Mouse (Mus musculus) adipose tissue, adult 10 weeks (tissue): Measurements from ENCODE around the gene Rdh16f2. TPM values are rescaled to one million over a fixed set of nuclear protein-coding genes. Genes with fewer than 3 reads are reported as not detected.

ENCODE experiments used
- polyA plus RNA-seq: library from polyadenylated mRNA; stranded (reverse); fragments of 350-450 nt; fragmentation: Illumina TruSeq; extraction: RNeasy Lipid Tissue Mini Kit (QIAGEN cat#74804); gene quantifications from one replicate; pipeline ENCODE4 v1.2.3, GENCODE M21; 2014; ENCODE audit warnings: low read depth, low replicate concordance

Gene Rdh16f2
- not detected for polyA plus RNA-seq

DNA sequence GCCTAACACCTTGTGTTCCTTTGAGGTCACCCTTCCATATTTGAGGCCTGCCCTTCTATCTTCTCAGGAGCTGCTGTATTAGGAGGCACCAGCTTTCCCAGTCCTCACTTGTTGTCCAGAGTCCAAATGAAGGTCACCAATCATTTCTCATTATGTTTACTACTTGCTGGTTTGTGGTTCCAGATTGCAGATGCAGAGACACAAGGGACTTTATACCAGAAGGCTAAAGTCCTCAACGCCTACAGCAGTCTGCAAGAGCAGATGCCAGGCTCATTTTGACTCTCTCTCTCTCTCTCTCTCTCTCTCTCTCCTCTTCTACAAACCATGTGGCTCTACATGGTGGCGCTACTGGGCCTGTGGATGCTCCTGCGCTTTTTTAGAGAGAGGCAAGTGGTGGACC lies at the start of gene Rdh16f2:
Rdh16f2 (plus strand) TSS at position 243 of the 400 bp plus-strand sequence.

DNA sequence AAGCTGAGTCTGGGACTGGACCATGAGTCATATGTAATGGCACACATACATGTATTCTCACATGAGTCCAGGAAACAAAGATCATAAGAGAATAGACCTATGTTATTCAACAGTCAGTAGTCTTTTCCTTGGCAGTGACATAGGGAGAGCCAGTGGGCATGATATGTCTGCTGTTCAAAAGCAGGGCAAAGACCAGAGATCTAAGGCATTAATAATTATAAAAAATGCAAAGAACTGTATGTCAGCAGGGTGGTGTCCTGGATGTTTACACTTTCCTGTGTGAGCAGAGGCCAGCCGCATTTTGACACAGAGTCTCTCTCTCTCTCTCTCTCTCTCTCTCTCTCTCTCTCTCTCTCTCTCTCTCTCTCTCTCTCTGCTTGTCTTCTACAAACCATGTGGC lies 16.6 kb upstream of the Rdh16f2 start, which contains the start of gene Rdh19:
Rdh19 (plus strand) TSS at position 301 of the 400 bp plus-strand sequence.

GRCm38 (mm10) chr10:127888605-127889004 lies 22.3 kb downstream of the Rdh16f2 start, which contains the start of gene Rdh7:
TSS of gene Rdh7 (minus strand) at chr10:127888817.

GRCm38 (mm10) chr10:127898218-127898617 lies 31.9 kb downstream of the Rdh16f2 start, which contains the start of gene Sdr9c7:
TSS of gene Sdr9c7 (plus strand) at chr10:127898518.

Other genes with a start within 250 kb of the Rdh16f2 start
- gene Lrp1, start 245.3 kb upstream of the Rdh16f2 start, polyA plus RNA-seq, result 188 TPM
- 62.2 TPM for gene Stat6, start 223.5 kb upstream of the Rdh16f2 start, polyA plus RNA-seq
- gene Nemp1, start 199.6 kb upstream of the Rdh16f2 start, polyA plus RNA-seq, result 9.3 TPM
- 29.3 TPM for gene Nab2, start 197.9 kb upstream of the Rdh16f2 start, polyA plus RNA-seq
- gene Myo1a, start 161.3 kb upstream of the Rdh16f2 start, polyA plus RNA-seq, result 0.57 TPM
- gene Tac2, start 142.0 kb upstream of the Rdh16f2 start, polyA plus RNA-seq, result 2.5 TPM
- 8.4 TPM for gene Zbtb39, start 126.9 kb upstream of the Rdh16f2 start, polyA plus RNA-seq
- gene Gpr182, start 114.7 kb upstream of the Rdh16f2 start, polyA plus RNA-seq, result 2.6 TPM
- gene Rdh1, start 106.8 kb upstream of the Rdh16f2 start, polyA plus RNA-seq, result 1.0 TPM
- 1.6 TPM for gene Rdh16f1, start 106.7 kb upstream of the Rdh16f2 start, polyA plus RNA-seq
- gene Rdh9, start 90.1 kb upstream of the Rdh16f2 start, polyA plus RNA-seq, result not detected
- gene Rdh16, start 65.3 kb upstream of the Rdh16f2 start, polyA plus RNA-seq, result 5.6 TPM
- not detected for gene Rdh19, start 16.5 kb upstream of the Rdh16f2 start, polyA plus RNA-seq
- gene Rdh7, start 22.3 kb downstream of the Rdh16f2 start, polyA plus RNA-seq, result 0.42 TPM
- not detected for gene Sdr9c7, start 32.0 kb downstream of the Rdh16f2 start, polyA plus RNA-seq
- not detected for gene Hsd17b6, start 141.1 kb downstream of the Rdh16f2 start, polyA plus RNA-seq
- gene Prim1, start 148.7 kb downstream of the Rdh16f2 start, polyA plus RNA-seq, result 7.3 TPM
- gene Naca, start 169.1 kb downstream of the Rdh16f2 start, polyA plus RNA-seq, result 744 TPM
- gene Ptges3, start 192.5 kb downstream of the Rdh16f2 start, polyA plus RNA-seq, result 84.8 TPM
- gene Atp5b, start 216.8 kb downstream of the Rdh16f2 start, polyA plus RNA-seq, result 972 TPM
- gene Baz2a, start 225.1 kb downstream of the Rdh16f2 start, polyA plus RNA-seq, result 33.2 TPM